Mouse (Mus musculus): ENCODE data around the gene Prrt4. TPM values are rescaled to one million over a fixed set of nuclear protein-coding genes. Genes with fewer than 3 reads are reported as not detected.
A peak's percentile ranks its signal among the peaks of the same experiment; 100 is the strongest.

The Prrt4 gene
- polyA plus RNA-seq, 1 experiment from 2014 or later = 1.4 TPM

GRCm38 (mm10) chr6:29211146-29211545 is 31.8 kb upstream of the Prrt4 start:
- DNase-seq (ENCODE audit: low spot score) (no peak), ATAC-seq (ENCODE audit: insufficient read depth, low FRiP score, low TSS enrichment) (no peak)
- Histone ChIP-seq H3K4me2 (ENCODE audit: low read depth) (peak overlapping the region; percentile 92), H3K27ac (ENCODE audit: low read depth, low read length) (no peak overlapping the region), H3K27me3 (ENCODE audit: control insufficient read depth, insufficient read depth, low read length) (peaks cover 9% of the 10 kb centered on the region), H3K36me3 (ENCODE audit: control insufficient read depth, insufficient read depth, low read length) (no peaks in the 10 kb centered on the region), H3K4me3 (ENCODE audit: low read depth, low read length) (peak overlapping the region; percentile 63), H3K9me3 (ENCODE audit: control insufficient read depth, low read length) (no peaks in the 10 kb centered on the region), H3K9ac (ENCODE audit: low read length) (peak overlapping the region; percentile 67), H3K4me1 (ENCODE audit: control insufficient read depth, insufficient read depth, low read length) (peaks cover 21% of the 10 kb centered on the region; the same call in 1 of the 2 replicates)
- 27% methylated on average over 7 of the region's 7 CpGs for WGBS

- Histone ChIP-seq H3K27ac (ENCODE audit: low read depth, low read length) (no peak overlapping the region), H3K27me3 (ENCODE audit: control insufficient read depth, insufficient read depth, low read length) (peaks cover 5% of the 10 kb centered on the region), H3K9ac (ENCODE audit: low read length) (no peak overlapping the region), H3K9me3 (ENCODE audit: control insufficient read depth, low read length) (no peaks in the 10 kb centered on the region), H3K36me3 (ENCODE audit: control insufficient read depth, insufficient read depth, low read length) (no peaks in the 10 kb centered on the region), H3K4me3 (ENCODE audit: low read depth, low read length) (no peak overlapping the region), H3K4me1 (ENCODE audit: control insufficient read depth, insufficient read depth, low read length) (peaks cover 15% of the 10 kb centered on the region; the same call in 1 of the 2 replicates), H3K4me2 (ENCODE audit: low read depth) (no peak overlapping the region)
- ATAC-seq (ENCODE audit: insufficient read depth, low FRiP score, low TSS enrichment) = no peak
- DNase-seq (ENCODE audit: low spot score) = no peak
- 79% methylated on average over 9 of the region's 9 CpGs for WGBS
Measured at GRCm38 (mm10) chr6:29210231-29210936, 31.0 kb upstream of the Prrt4 start.

- no peak for ATAC-seq (ENCODE audit: insufficient read depth, low FRiP score, low TSS enrichment)
- Histone ChIP-seq H3K36me3 (ENCODE audit: control insufficient read depth, insufficient read depth, low read length) (peaks cover 2% of the 10 kb centered on the region; the same call in 1 of the 2 replicates), H3K27me3 (ENCODE audit: control insufficient read depth, insufficient read depth, low read length) (no peaks in the 10 kb centered on the region)
Measured at GRCm38 (mm10) chr6:29208178-29208577, 28.8 kb upstream of the Prrt4 start.

GRCm38 (mm10) chr6:29207017-29207416 is 27.6 kb upstream of the Prrt4 start:
- Histone ChIP-seq H3K27ac (ENCODE audit: low read depth, low read length) (no peak overlapping the region), H3K4me2 (ENCODE audit: low read depth) (no peak overlapping the region), H3K4me1 (ENCODE audit: control insufficient read depth, insufficient read depth, low read length) (peaks cover 5% of the 10 kb centered on the region; the same call in 1 of the 2 replicates), H3K4me3 (ENCODE audit: low read depth, low read length) (no peak overlapping the region), H3K27me3 (ENCODE audit: control insufficient read depth, insufficient read depth, low read length) (no peaks in the 10 kb centered on the region), H3K9me3 (ENCODE audit: control insufficient read depth, low read length) (no peaks in the 10 kb centered on the region), H3K9ac (ENCODE audit: low read length) (no peak overlapping the region), H3K36me3 (ENCODE audit: control insufficient read depth, insufficient read depth, low read length) (peaks cover 2% of the 10 kb centered on the region)
- ATAC-seq (ENCODE audit: insufficient read depth, low FRiP score, low TSS enrichment) (no peak), DNase-seq (ENCODE audit: low spot score) (no peak)
- WGBS = 91% methylated on average over 5 of the region's 5 CpGs

More at GRCm38 (mm10) chr6:29208178-29208577, 28.8 kb upstream of the Prrt4 start:
- Histone ChIP-seq H3K4me3 (ENCODE audit: low read depth, low read length) (no peak overlapping the region), H3K9ac (ENCODE audit: low read length) (no peak overlapping the region), H3K4me2 (ENCODE audit: low read depth) (no peak overlapping the region), H3K27ac (ENCODE audit: low read depth, low read length) (no peak overlapping the region), H3K4me1 (ENCODE audit: control insufficient read depth, insufficient read depth, low read length) (peaks cover 5% of the 10 kb centered on the region; the same call in 1 of the 2 replicates), H3K9me3 (ENCODE audit: control insufficient read depth, low read length) (no peaks in the 10 kb centered on the region)
- no peak for DNase-seq (ENCODE audit: low spot score)
- 88% methylated on average over 5 of the region's 5 CpGs for WGBS

- Histone ChIP-seq H3K4me2 (ENCODE audit: low read depth) (no peak overlapping the region), H3K4me1 (ENCODE audit: control insufficient read depth, insufficient read depth, low read length) (peaks cover under 1% of the 10 kb centered on the region; the same call in 1 of the 2 replicates), H3K9me3 (ENCODE audit: control insufficient read depth, low read length) (no peaks in the 10 kb centered on the region), H3K27ac (ENCODE audit: low read depth, low read length) (no peak overlapping the region), H3K4me3 (ENCODE audit: low read depth, low read length) (no peak overlapping the region), H3K9ac (ENCODE audit: low read length) (no peak overlapping the region), H3K36me3 (ENCODE audit: control insufficient read depth, insufficient read depth, low read length) (peaks cover 2% of the 10 kb centered on the region), H3K27me3 (ENCODE audit: control insufficient read depth, insufficient read depth, low read length) (no peaks in the 10 kb centered on the region)
- WGBS = 90% methylated on average over 10 of the region's 10 CpGs
- DNase-seq (ENCODE audit: low spot score) = no peak
- ATAC-seq (ENCODE audit: insufficient read depth, low FRiP score, low TSS enrichment) = no peak
Measured at GRCm38 (mm10) chr6:29206006-29206405, 26.6 kb upstream of the Prrt4 start.

- Histone ChIP-seq H3K36me3 (ENCODE audit: control insufficient read depth, insufficient read depth, low read length) (peaks cover 2% of the 10 kb centered on the region), H3K4me1 (ENCODE audit: control insufficient read depth, insufficient read depth, low read length) (no peaks in the 10 kb centered on the region)
- no peak for ATAC-seq (ENCODE audit: insufficient read depth, low FRiP score, low TSS enrichment)
Measured at GRCm38 (mm10) chr6:29204932-29205614, 25.7 kb upstream of the Prrt4 start.

GRCm38 (mm10) chr6:29203861-29204585 is 24.6 kb upstream of the Prrt4 start:
- no peak overlapping the region for H3K4me3 ChIP-seq (ENCODE audit: low read depth, low read length)
- ATAC-seq (ENCODE audit: insufficient read depth, low FRiP score, low TSS enrichment) (no peak), DNase-seq (ENCODE audit: low spot score) (no peak)
- H3K9me3 ChIP-seq (ENCODE audit: control insufficient read depth, low read length) = no peaks in the 10 kb centered on the region
- no peak overlapping the region for H3K4me2 ChIP-seq (ENCODE audit: low read depth)
- H3K36me3 ChIP-seq (ENCODE audit: control insufficient read depth, insufficient read depth, low read length) = peaks cover 2% of the 10 kb centered on the region
- WGBS = 91% methylated on average over 6 of the region's 6 CpGs
- H3K9ac ChIP-seq (ENCODE audit: low read length) = no peak overlapping the region
- H3K4me1 ChIP-seq (ENCODE audit: control insufficient read depth, insufficient read depth, low read length) = no peaks in the 10 kb centered on the region
- H3K27me3 ChIP-seq (ENCODE audit: control insufficient read depth, insufficient read depth, low read length) = no peaks in the 10 kb centered on the region
- no peak overlapping the region for H3K27ac ChIP-seq (ENCODE audit: low read depth, low read length)

More at GRCm38 (mm10) chr6:29204932-29205614, 25.7 kb upstream of the Prrt4 start:
- WGBS = 58% methylated on average over 15 of the region's 15 CpGs
- Histone ChIP-seq H3K27me3 (ENCODE audit: control insufficient read depth, insufficient read depth, low read length) (no peaks in the 10 kb centered on the region), H3K4me2 (ENCODE audit: low read depth) (no peak overlapping the region), H3K9me3 (ENCODE audit: control insufficient read depth, low read length) (no peaks in the 10 kb centered on the region), H3K4me3 (ENCODE audit: low read depth, low read length) (no peak overlapping the region), H3K27ac (ENCODE audit: low read depth, low read length) (no peak overlapping the region), H3K9ac (ENCODE audit: low read length) (no peak overlapping the region)
- peak; percentile 70 for DNase-seq (ENCODE audit: low spot score)

GRCm38 (mm10) chr6:29203096-29203495 is 23.7 kb upstream of the Prrt4 start:
- no peak overlapping the region for H3K27ac ChIP-seq (ENCODE audit: low read depth, low read length)
- 0 out of 2 replicates have a peak, but pooled peaks cover 3% of the 10 kb centered on the region for H3K4me1 ChIP-seq (ENCODE audit: control insufficient read depth, insufficient read depth, low read length)
- ATAC-seq (ENCODE audit: insufficient read depth, low FRiP score, low TSS enrichment) (no peak), DNase-seq (ENCODE audit: low spot score) (no peak)
- H3K4me3 ChIP-seq (ENCODE audit: low read depth, low read length) = no peak overlapping the region
- no peak overlapping the region for H3K9ac ChIP-seq (ENCODE audit: low read length)
- no peak overlapping the region for H3K4me2 ChIP-seq (ENCODE audit: low read depth)
- H3K36me3 ChIP-seq (ENCODE audit: control insufficient read depth, insufficient read depth, low read length) = peaks cover 2% of the 10 kb centered on the region
- H3K27me3 ChIP-seq (ENCODE audit: control insufficient read depth, insufficient read depth, low read length) = no peaks in the 10 kb centered on the region
- no peaks in the 10 kb centered on the region for H3K9me3 ChIP-seq (ENCODE audit: control insufficient read depth, low read length)
- 90% methylated on average over 13 of the region's 13 CpGs for WGBS
